ENCODE assay signal across 18 mouse cellular contexts in genomic region chr13:5913201-5913600, GRCm38 (mm10).
"Had no signal": no experiment of that assay in that cellular context is flagged by ENCODE, and none has a peak within 500 bp of the region (broad histone marks: within the 10 kb centered on the region; RNA-seq: fewer than 3 reads in every experiment).

No protein-coding gene starts in this region.

- H3K27ac ChIP-seq: kidney, postnatal 0 days; layer of hippocampus, adult 2 months; left cerebral cortex, adult 2 months; liver, embryonic 13.5 days; midbrain, embryonic 12.5 days; neural tube, embryonic 13.5 days had no signal

- ATAC-seq: midbrain, embryonic 16.5 days had no signal

- H3K4me2 ChIP-seq: liver, embryonic 13.5 days; midbrain, embryonic 12.5 days; neural tube, embryonic 13.5 days had no signal

- H3K27me3 ChIP-seq: liver, embryonic 13.5 days; midbrain, embryonic 12.5 days; neural tube, embryonic 13.5 days had no signal

- H3K4me1 ChIP-seq: liver, embryonic 13.5 days; midbrain, embryonic 12.5 days; neural tube, embryonic 13.5 days had no signal

- H3K36me3 ChIP-seq: liver, embryonic 13.5 days; midbrain, embryonic 12.5 days; neural tube, embryonic 13.5 days had no signal

- H3K9ac ChIP-seq: liver, embryonic 13.5 days; midbrain, embryonic 12.5 days; neural tube, embryonic 13.5 days had no signal

- DNase-seq: kidney, adult 2 months; kidney, postnatal 25 days; layer of hippocampus, adult 9-11 months; liver, embryonic 13.5 days; lung, adult 2 months; lung, postnatal 14 days; lung, postnatal 4 days; right cerebral cortex, adult 18-20 months; right cerebral cortex, postnatal 14 days; right cerebral cortex, postnatal 4 days; thymus, postnatal 36 days had no signal

- H3K4me3 ChIP-seq: layer of hippocampus, adult 2 months; left cerebral cortex, adult 2 months; liver, embryonic 13.5 days; midbrain, embryonic 12.5 days; myocyte; neural tube, embryonic 13.5 days had no signal

- H3K9me3 ChIP-seq: liver, embryonic 13.5 days; midbrain, embryonic 12.5 days; neural tube, embryonic 13.5 days had no signal
